Mouse (Mus musculus) B cell, adult 2 months (primary cell): Measurements from ENCODE around the gene Stt3b.

Source experiments
- DNase-seq, 2 experiments: peaks; one replicate each; pipeline ENCODE4 v3.0.0; 2022

The Stt3b gene

GRCm38 (mm10) chr9:115209737-115210136 lies 100.5 kb downstream of the Stt3b start:
- DNase-seq: no peak

DNA sequence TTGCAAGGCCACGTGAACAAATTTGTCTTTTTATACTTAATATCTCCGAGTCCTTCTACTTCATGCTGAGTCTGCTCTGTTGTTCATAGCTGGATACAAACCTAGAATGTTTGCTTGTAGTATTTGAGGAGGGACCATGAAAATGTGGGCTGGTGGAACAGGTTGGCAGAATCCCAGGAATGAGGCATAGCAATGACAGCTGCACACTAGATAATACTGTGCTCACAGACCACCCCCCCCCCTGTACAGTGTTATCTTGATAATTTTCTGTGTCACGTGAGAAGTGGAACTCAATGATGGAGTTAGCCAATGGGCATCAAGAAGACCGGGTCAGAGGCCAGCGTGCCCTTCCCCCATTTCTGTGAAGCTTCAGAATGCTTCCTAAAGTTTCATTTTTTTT lies 104.0 kb downstream of the Stt3b start:
- DNase-seq: no peak

DNA sequence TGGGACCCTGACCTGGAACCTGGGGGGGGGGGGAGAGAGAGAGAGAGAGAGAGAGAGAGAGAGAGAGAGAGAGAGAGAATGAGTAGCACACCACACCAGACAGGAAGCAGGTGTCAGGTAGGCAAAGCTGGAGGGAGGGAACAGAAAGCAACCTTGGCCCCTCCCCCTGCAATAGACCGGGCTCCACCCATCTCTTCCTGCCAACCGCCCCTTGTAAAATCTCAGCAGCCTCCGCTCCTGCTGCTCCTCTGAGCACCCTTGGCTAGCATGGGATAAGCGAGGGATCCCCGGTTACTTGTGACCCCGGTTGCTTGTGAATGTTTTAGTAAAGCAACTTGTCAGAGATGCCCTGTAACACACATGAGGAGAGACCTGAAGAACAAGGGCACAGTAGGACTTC lies 104.7 kb downstream of the Stt3b start:
- DNase-seq: peak; percentile 58 to 65

DNA sequence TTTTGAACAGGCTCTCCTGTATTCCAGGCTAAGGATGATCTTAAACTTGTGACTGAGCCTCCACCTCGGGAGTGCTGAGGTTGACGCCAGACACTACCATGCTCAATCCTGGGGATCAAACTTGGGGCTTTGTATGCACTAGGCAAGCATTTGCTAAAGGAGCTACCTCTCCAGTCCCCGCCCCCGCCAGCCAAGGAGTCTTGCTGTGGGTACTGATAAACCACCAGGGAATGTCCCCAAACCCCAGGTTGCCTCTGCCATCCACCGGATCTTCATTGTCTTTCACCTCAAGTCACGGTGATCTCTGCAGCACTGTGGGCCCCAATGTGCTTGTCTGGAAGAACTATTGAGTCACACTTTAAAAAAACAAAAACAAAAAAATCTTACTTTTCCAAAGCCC lies 107.1 kb downstream of the Stt3b start:
- DNase-seq: no peak

DNA sequence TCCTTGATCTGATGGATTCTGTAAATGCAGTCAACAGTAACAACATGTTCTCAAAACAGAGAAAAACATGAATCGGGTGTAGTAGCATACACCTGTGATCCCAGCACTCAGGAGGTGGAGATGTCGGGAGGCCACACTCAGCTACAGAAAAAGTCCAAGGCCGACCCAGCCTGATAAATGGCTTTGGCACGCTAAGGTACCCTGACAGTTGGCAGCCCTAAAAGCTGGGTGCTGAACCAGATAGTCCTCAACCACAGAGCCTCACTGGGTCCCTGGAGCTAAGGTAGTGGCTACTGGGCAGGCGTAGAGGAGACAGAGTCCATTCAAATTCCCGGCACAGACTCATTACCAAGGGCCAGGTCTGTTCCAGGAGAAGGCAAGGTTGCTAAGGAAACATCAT lies 109.0 kb downstream of the Stt3b start:
- DNase-seq: no peak

DNA sequence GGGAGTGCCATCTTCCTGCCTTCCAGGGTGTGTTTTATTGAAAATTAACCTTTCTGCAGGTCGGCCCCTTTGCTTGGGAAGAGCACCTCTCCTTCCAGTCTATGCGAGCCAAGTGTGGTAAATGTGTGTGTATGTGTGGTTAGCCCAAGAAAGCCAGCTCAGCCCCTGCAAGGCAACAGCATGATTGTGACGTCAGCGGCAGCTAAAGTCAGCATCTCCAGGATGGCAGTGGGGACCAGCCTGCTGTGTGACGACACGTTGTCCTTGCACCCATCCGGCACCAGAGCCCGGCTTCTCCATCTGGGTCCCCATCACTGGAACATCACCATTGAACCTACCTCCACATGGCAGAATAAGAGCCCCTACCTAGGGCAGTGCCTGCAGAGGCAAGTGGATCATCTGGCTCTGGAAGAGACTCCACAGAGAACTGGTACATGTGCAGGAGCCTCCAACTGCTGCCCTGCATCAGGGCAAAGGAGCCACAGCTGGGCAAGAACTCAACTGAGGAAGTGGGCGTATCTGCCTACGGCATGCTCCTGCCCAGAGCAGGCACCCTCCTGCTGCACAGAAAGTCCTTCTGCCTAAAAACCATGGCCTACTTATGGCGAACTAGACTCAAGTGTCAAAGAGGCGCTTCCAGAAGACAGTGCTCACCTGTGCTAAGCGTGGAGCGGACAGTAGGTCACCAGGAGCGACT lies 109.9 kb downstream of the Stt3b start:
- DNase-seq: no peak

DNA sequence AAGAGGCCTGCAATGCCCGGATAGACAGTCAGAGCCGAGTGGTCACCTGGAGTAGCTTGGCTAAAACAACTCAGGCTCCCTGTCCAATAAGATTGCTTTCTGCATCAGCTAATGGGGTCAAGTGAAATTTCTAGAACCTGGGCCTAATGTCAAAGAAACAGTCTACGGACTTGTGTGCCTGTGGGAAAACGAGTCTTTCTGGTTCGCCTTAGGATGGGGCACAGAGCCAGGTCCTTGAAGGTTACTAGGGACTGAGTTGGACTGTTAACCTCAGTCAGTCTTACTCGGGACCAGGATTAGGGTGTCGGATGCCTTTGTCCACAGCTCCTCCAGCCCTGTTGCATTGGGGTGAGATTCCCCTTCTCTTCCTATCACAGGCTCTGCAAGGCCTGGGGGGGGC lies 113.1 kb downstream of the Stt3b start:
- no peak for DNase-seq

DNA sequence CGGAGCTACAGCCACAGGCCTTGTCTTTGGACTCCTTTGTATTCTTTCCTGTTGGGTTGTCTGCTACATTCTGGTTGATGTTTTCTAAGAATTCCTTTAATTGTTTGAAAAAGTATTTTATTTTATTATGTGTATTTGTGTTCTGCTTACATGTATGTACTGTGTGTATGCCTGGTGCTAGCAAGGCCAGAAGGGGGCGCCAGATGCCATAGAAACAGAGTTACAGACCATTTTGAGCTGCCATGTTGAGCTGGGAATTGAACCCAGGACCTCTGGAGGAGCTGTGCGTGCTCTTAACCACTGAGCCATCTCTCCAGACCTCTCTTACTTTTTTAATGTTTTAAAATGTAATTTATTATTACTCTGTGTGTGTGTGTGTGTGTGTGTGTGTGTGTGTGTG lies 117.3 kb downstream of the Stt3b start:
- no peak for DNase-seq
